Mouse (Mus musculus) kidney, embryonic 14.5 days (tissue): Measurements from ENCODE around the gene Rflnb. TPM values are rescaled to one million over a fixed set of nuclear protein-coding genes. Genes with fewer than 3 reads are reported as not detected.

ENCODE experiments used
- ATAC-seq: fragments of 200-750 bp; cut with Nextera tagmentation; 2 replicates; pipeline ENCODE4 v1.8.0; 2017; ENCODE audit warnings: moderate number of reproducible peaks, mild to moderate bottlenecking, moderate TSS enrichment, moderate library complexity; ENCODE audit not compliant: low FRiP score, low TSS enrichment
- H3K27ac ChIP-seq: fragments of 300-500 bp; sonication (generic); 2 replicates; pipeline ENCODE4 v1.5.1; 2014; ENCODE audit warnings: low read depth, mild to moderate bottlenecking, low read length, moderate library complexity, mixed read lengths
- H3K27me3 ChIP-seq: fragments of 300-500 bp; sonication (generic); 2 replicates; pipeline ENCODE4 v1.6.1; 2014; ENCODE audit warnings: mild to moderate bottlenecking, low read length; ENCODE audit not compliant: control insufficient read depth, insufficient read depth
- H3K36me3 ChIP-seq: fragments of 300-500 bp; sonication (generic); 2 replicates; pipeline ENCODE4 v1.6.1; 2014; ENCODE audit warnings: low read length, mixed read lengths; ENCODE audit not compliant: control insufficient read depth, insufficient read depth
- H3K4me1 ChIP-seq: fragments of 300-500 bp; sonication (generic); 2 replicates; pipeline ENCODE4 v1.6.1; 2014; ENCODE audit warnings: low read length, mixed read lengths; ENCODE audit not compliant: control insufficient read depth, insufficient read depth
- H3K4me2 ChIP-seq: fragments of 300-500 bp; sonication (generic); replicated peaks from 2 replicates; pipeline ENCODE4 v1.6.1; 2014; ENCODE audit warnings: low read depth, mild to moderate bottlenecking, low read length
- H3K4me3 ChIP-seq: fragments of 300-500 bp; sonication (generic); 2 replicates; pipeline ENCODE4 v1.5.1; 2014; ENCODE audit warnings: mild to moderate bottlenecking, low read length
- H3K9ac ChIP-seq: fragments of 300-500 bp; sonication (generic); 2 replicates; pipeline ENCODE4 v1.6.1; 2014; ENCODE audit warnings: low read depth, mild to moderate bottlenecking, low read length, moderate library complexity
- H3K9me3 ChIP-seq: fragments of 300-500 bp; sonication (generic); 2 replicates; pipeline ENCODE4 v1.6.1; 2016; ENCODE audit warnings: low read length; ENCODE audit not compliant: control insufficient read depth
- WGBS: fragments of 180-500 bp; shearing (Covaris S2); extraction: QIAGEN DNeasy Blood & Tissue Kit; methylation state at CpG from one replicate; pipeline ENCODE4 v1.1.7; 2014; 5-methylcytosine and 5-hydroxymethylcytosine counted together
- polyA plus RNA-seq: library from polyadenylated mRNA; unstranded; fragments of >200 nt; fragmentation: Nextera tagmentation; extraction: Ambion mirVana; gene quantifications from 2 replicates; pipeline ENCODE4 v1.2.1, GENCODE M21; 2014

Gene Rflnb
- polyA plus RNA-seq, result 20.7 and 23.3 TPM in 2 replicates

DNA sequence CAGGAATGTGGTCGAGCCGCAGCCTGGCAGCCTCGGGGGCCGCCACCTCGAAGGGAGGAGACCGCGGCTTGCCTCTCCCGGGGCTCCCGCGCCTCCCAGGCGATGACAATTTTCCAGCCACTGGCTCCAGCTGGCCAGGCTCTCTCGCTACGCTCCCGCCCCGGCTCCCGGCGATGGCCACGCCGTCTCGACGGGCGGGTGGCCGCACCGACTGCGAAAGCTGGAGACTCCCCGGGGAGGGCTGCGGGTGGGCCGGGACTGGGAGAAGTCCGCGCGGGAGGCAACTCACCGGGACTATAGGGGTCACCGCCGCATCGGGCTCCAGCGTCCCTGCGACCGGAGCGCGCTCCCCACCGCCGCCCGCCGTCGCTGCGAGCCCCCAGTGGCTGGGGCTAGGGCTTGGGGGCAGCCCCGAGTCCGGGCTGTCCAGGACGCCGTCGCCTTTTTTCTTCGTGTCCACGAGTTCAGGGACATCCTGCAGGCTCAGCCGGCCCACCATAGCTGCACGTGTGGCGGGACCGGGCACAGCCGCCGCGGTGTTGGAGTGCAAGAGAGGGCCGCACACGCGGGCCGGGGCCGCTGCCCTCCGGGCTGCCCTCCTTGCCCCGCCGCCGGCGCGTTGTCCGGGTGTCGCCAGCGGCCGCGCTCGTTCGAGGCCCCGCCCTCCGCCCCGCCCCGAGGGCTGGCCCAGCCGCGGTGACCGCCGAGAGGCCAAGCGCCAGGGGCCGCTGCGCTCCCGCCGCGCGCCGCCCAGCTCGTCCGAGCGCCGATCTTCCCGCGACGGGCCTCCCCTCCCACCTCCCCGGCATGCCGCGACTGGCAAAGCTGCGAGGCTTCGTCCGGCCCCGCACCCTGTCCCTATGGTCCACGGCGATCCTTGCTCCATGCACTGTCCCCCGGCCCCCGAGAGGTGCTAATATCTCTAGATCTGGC is at the start of gene Rflnb:
Rflnb (minus strand) TSS at position 644 of the 933 bp plus-strand sequence.
- Histone ChIP-seq H3K4me1 (peaks cover 14% of the 10 kb centered on the region; the same call in 1 of the 2 replicates), H3K27me3 (no peaks in the 10 kb centered on the region), H3K4me3 (peak within 1 kb of the TSS; percentile 66), H3K9ac (peak within 1 kb of the TSS; percentile 72), H3K36me3 (no peaks in the 10 kb centered on the region), H3K4me2 (peak within 1 kb of the TSS; percentile 89), H3K27ac (peak within 1 kb of the TSS; percentile 47; the same call in 1 of the 2 replicates), H3K9me3 (no peaks in the 10 kb centered on the region)
- ATAC-seq, result peak; percentile 92
- under 1% methylated on average over 86 of the region's 112 CpGs for WGBS

DNA sequence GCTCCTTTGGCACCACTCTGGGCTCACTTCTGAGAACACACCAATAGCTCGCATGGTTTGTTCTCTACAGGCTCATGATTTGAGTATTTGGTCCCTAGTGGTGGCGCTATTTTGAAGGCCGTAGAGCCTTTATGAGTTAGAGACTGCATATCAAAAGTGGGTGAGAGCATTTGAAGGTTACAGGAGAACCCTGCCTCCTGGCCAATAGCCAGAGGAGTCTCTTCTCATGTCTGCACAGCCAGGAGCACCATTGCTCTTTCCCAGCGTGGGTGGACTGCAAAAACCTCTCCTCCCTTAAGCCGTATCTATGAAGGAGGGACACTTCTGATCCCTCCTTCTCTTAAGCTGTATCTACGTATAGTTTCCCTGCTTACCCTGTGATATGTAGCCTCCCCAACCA is 49.8 kb upstream of the Rflnb start:
- no peaks in the 10 kb centered on the region for H3K9me3 ChIP-seq
- no peak overlapping the region for H3K27ac ChIP-seq
- no peaks in the 10 kb centered on the region for H3K27me3 ChIP-seq
- 82% methylated on average over 6 of the region's 6 CpGs for WGBS
- no peak overlapping the region for H3K4me2 ChIP-seq
- H3K4me3 ChIP-seq, result no peak overlapping the region
- no peaks in the 10 kb centered on the region for H3K4me1 ChIP-seq
- peaks cover 19% of the 10 kb centered on the region for H3K36me3 ChIP-seq
- no peak for ATAC-seq
- H3K9ac ChIP-seq, result no peak overlapping the region

DNA sequence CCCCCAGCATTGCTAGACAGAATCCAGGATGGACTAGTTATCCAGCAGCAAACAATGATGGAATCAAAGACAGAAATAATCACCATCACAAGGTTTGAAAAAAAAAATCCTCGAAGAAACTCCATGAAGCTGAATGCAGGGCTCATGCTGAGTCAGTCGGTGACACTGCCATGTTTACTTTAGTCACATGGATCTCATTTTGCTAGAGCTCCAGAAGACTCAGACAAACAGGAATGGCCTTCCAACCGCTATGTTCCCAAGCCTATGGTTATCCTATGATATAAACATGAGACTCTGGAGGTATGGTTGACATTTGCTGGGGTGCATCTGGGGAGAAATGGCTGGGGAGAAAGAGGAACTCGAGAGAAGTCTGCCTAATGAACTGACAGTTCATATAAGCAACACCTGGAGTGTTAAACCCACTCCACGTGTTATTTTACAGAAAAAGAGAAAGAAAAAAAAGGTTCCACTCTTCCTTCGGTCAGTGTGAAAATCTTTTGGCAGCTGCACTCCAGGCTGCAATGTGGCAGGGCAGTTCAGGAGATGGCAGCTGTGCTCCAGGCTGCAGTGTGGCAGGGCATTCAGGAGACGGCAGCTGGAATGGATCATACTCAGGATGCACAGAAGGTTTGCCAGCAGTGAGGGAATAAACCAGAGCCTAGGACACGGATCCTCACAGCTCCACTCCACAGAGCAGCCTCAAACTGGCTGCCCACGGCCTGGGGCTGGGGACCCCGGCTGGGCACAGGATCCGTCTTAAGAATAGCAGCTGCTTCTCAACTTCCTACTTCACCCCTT is 46.9 kb upstream of the Rflnb start:
- peak; percentile 35; the same call in 1 of the 2 replicates for ATAC-seq

DNA sequence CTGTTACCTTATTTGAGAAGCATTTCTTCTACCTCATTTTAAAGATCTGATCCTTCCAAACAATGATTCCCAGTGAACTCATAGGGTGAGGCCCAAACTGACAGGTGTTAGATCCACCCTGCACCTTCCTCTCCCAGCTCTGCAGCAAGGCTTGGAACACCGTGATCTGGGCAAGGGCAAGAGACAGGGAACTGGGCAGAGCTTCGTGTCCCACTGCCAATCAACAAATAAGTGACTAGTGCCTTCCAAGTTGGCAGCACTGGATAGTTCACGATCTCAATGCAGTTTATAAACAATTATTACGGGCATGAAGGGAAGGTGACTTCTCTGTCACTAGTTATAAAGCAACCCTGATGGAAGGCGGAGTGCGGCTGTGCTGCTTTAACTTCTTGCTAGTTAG is 42.2 kb upstream of the Rflnb start:
- no peak overlapping the region for H3K27ac ChIP-seq
- no peaks in the 10 kb centered on the region for H3K27me3 ChIP-seq
- no peaks in the 10 kb centered on the region for H3K9me3 ChIP-seq
- no peaks in the 10 kb centered on the region for H3K4me1 ChIP-seq
- H3K36me3 ChIP-seq, result no peaks in the 10 kb centered on the region; the same call in 1 of the 2 replicates
- no peak overlapping the region for H3K4me3 ChIP-seq
- 92% methylated on average over 6 of the region's 6 CpGs for WGBS
- H3K9ac ChIP-seq, result no peak overlapping the region
- H3K4me2 ChIP-seq, result no peak overlapping the region
- ATAC-seq, result no peak

More for the DNA sequence above, 46.9 kb upstream of the Rflnb start:
- Histone ChIP-seq H3K4me1 (no peaks in the 10 kb centered on the region), H3K36me3 (peaks cover 3% of the 10 kb centered on the region; the same call in 1 of the 2 replicates), H3K4me2 (no peak overlapping the region), H3K4me3 (no peak overlapping the region), H3K9me3 (no peaks in the 10 kb centered on the region), H3K27me3 (no peaks in the 10 kb centered on the region), H3K27ac (no peak overlapping the region), H3K9ac (no peak overlapping the region)
- WGBS, result 59% methylated on average over 11 of the region's 11 CpGs

DNA sequence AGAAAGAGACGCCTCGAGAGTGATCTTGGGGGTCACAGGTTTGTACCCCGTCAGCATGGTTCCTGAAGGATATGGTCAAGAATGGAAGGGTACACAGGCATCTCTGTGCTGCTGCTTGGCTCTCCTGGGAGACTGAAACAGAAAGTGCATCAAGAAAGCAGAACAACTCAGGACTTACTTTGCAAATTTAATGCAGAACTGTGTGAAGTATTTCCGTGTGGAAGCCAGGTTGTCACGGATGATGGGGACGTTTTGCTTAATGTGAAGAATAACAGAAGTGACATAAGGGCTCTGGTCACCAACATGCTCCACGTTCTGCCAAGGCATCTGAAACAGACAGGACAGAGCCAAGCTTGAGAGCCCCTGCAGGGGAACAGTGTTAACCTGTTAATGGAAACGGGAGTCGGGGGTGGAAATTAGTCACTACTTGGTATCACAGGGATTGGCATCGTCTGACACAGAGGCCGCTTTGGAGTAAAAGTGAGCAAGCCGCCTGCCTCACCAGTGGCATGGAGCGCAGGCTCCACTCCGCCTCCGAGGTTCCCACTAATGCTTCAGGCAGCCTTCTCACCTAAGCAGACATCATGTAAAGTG is 39.1 kb upstream of the Rflnb start:
- H3K4me2 ChIP-seq, result no peak overlapping the region
- no peaks in the 10 kb centered on the region for H3K4me1 ChIP-seq
- no peak overlapping the region for H3K9ac ChIP-seq
- H3K27ac ChIP-seq, result no peak overlapping the region
- ATAC-seq, result no peak
- no peaks in the 10 kb centered on the region for H3K27me3 ChIP-seq
- 84% methylated on average over 15 of the region's 15 CpGs for WGBS
- no peaks in the 10 kb centered on the region for H3K9me3 ChIP-seq
- H3K36me3 ChIP-seq, result no peaks in the 10 kb centered on the region; the same call in 1 of the 2 replicates
- H3K4me3 ChIP-seq, result no peak overlapping the region

DNA sequence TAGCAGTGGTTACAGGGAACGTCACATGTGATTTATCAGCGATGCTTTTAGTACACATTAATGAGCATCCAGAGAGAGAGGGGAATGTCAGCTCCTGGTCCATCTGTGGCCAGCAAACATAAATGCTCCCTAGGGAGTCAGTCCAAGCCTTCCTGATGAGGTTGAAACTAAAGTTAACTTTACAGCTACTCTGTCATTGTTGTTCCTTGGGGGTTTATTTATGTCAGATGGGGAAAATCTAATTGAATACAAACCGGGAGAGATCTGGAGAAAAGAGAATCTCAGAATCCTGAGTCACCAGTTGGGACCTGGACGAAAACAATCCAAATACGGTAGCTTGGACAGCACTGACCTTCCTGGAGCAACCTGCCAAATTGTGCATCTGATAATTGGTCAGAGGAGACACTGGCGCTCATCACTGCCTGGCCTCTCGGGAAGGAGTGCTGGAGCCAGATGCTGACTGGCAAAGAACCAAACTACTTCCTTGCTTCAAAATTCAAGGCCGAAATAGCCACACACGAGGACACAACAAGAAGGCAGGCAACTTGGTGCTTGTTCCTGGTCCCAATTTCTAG is 38.0 kb upstream of the Rflnb start:
- no peak overlapping the region for H3K4me2 ChIP-seq
- H3K9ac ChIP-seq, result no peak overlapping the region
- H3K27ac ChIP-seq, result no peak overlapping the region
- WGBS, result 65% methylated on average over 9 of the region's 9 CpGs
- peaks cover 4% of the 10 kb centered on the region for H3K4me1 ChIP-seq
- no peaks in the 10 kb centered on the region for H3K27me3 ChIP-seq
- ATAC-seq, result no peak
- no peaks in the 10 kb centered on the region for H3K9me3 ChIP-seq
- H3K36me3 ChIP-seq, result no peaks in the 10 kb centered on the region; the same call in 1 of the 2 replicates
- no peak overlapping the region for H3K4me3 ChIP-seq

DNA sequence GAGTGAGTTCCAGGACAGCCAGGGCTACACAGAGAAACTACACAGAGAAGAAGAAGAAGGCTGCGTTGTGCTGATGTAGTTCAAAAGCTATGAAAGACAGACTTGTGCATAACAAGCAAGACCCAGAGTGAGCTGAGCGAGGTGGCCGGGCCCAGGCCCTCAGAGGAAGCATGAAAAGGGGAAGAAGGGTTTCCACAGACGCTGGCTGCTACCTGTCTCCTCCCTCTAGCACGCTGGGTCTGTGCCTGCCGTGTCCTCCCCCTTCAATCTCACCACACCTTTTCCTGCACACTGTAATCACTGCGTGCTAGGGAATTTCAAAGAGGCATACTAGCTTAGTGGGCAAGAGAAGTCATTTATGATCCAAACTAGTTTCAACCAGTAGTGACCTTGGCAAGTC is 36.8 kb upstream of the Rflnb start:
- 89% methylated on average over 7 of the region's 7 CpGs for WGBS
- H3K4me2 ChIP-seq, result no peak overlapping the region
- ATAC-seq, result no peak

DNA sequence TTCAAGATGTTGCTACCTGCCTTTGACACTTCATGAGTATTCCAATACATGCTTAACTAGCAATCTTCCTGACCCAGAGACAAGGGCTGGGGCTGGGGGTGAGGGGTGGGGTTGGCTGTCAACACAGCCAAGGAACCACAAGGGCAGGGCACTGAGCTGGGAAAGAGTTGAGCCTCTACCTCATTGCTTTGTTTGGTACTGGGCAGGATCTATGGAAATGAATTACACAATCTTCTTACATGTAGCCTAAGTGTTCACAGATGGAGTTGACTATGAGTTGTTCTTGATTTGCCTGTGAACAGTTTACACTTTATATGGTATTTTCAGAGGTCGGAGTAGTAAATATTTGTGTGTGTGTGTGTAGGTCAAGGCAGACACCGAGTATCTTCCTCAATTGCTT is 33.3 kb upstream of the Rflnb start:
- H3K9ac ChIP-seq, result no peak overlapping the region
- H3K4me2 ChIP-seq, result no peak overlapping the region
- 94% methylated on average over 2 of the region's 2 CpGs for WGBS
- peaks cover 26% of the 10 kb centered on the region for H3K4me1 ChIP-seq
- H3K27ac ChIP-seq, result 0 out of 2 replicates have a peak overlapping the region, but pooled peaks have one; percentile 48
- no peaks in the 10 kb centered on the region for H3K9me3 ChIP-seq
- H3K4me3 ChIP-seq, result no peak overlapping the region
- H3K27me3 ChIP-seq, result no peaks in the 10 kb centered on the region
- ATAC-seq, result no peak
- no peaks in the 10 kb centered on the region for H3K36me3 ChIP-seq

More for the DNA sequence above, 36.8 kb upstream of the Rflnb start:
- Histone ChIP-seq H3K27me3 (no peaks in the 10 kb centered on the region), H3K9me3 (no peaks in the 10 kb centered on the region), H3K9ac (no peak overlapping the region), H3K4me1 (peaks cover 15% of the 10 kb centered on the region), H3K36me3 (no peaks in the 10 kb centered on the region), H3K27ac (no peak overlapping the region), H3K4me3 (no peak overlapping the region)
